Mouse (Mus musculus): Measurements from ENCODE around the gene C2cd5. TPM values are rescaled to one million over a fixed set of nuclear protein-coding genes. Genes with fewer than 3 reads are reported as not detected.

C2cd5 gene
- polyA plus RNA-seq, 1 experiment from 2014 or later: 29.0 TPM

DNA sequence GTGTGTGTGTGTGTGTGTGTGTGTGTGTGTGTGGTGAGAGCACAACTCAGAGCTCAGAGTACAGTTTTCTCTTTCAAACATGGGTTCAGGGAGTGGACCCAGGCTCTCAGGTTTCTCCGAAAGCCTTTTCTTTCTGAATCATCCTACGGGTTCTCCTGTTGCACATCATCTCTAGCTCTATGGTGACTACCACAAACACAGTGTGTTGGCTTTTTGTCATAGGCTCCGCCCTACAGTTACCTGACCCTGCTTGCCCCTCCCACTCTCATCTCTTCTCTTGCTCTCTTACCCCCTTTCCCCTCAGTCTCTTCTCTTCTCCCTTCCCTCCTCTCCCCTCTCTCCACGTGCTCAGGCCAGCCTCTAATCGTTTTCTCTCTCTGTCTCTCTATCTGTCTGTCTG lies 15.6 kb upstream of the C2cd5 start:
- DNase-seq (ENCODE audit: low spot score): peak; percentile 50

DNA sequence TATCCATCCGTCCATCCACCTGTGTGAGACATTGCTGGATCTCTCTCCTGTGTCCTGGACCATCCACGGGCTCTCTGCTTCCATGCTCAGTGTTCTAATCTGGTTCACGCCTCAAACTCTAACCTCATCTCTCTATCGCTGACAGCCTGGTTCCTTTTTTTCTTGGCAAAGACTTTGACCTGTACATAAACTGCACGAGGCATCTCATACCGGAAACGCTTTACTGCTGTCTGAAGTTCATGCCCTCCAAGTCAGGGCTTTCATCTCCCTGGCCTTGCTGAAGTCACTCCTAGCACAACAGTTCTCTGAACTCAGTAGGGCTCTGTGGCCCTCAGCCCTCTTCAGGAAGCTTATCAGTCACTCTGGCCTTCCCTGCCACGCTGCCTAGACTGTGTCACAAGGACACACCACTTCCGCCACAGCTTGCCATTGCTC lies 15.1 kb upstream of the C2cd5 start:
- peak; percentile 79 for DNase-seq (ENCODE audit: low spot score)

DNA sequence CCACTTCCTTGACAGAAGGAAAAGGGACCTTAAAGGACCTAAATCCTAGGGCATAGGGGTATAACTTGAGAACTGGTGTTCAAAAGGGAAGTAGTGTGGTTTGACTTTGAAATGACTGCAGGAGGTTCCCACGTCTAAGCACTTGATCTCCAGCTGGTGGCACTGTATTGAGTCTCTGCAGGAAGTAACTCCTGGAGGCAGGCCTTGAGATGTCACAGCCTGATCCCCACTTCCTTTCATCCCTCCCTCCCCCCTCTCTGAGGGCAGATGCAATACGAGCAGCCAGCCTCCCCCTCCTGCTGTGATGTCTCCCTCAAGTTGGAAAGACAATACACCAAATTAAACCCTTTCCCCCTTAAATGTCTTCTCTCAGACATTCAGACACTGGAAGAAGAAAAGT lies 14.6 kb upstream of the C2cd5 start:
- peak; percentile 91 for DNase-seq (ENCODE audit: low spot score)

DNA sequence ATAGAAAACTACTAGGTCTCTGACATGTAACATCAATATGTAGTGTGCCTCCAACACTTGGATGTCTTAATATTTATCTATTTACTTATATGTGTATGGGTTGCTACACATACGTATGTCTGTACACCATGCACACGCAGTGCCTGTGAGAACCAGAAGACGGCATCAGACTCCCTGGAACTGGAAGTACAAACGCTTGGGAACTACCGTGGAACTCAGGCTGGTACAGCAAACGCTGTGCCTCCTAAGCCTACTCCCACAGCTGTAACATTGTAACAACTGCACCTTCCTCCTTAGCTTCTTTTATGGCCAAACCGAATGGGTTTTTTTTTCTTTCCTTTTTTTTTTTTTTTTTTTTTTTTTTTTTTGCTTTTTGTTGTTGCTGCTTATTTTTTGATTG lies 10.4 kb upstream of the C2cd5 start:
- DNase-seq (ENCODE audit: low spot score): no peak

DNA sequence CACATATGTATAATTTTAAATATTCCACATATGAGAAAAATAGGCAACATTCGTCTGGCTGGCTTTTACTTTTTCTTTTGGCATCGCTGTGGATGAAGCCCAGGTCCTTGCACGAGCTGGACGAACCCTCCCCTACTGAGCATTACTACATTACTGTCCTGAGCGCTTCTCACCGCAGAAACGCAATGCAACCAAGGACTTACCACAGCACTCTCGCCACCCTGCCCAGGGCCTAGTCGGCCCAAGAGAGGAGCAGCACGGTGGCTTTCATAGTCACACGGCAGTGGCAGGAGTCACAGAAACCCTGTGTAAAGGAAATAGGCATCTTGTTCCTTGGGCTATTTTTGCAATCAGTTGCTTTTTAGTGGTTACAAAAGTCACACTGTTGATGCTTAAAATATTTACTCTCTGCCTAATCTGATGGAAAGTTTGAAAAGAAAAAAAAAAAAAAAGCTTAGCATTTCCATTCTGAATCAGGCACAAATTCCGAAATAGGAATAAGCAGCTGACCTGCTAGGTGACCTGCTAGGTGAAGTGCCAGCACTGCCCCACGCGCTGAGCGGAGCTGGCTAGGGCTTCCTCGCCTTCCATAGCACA lies 9.8 kb upstream of the C2cd5 start:
- no peak for DNase-seq (ENCODE audit: low spot score)

DNA sequence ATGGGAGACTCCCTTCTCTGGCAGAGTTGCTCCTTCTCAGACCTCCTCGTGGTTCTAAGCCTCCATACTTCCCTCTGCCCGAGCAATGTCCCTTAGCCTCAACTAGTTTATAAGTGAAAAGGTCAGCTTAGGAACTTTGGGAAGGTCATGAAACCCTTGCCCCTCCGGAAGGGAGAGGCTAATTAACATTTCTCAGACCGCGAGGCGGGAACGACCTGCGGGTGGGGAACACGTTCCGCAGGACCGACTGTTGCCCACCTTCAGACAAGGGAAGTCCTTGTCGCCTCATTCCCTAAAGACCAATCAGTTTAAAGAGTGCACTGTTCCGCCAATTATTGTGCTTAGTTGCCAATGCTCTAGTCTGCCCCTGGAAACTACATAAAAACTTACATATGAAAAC lies 8.1 kb upstream of the C2cd5 start:
- DNase-seq (ENCODE audit: low spot score): no peak

DNA sequence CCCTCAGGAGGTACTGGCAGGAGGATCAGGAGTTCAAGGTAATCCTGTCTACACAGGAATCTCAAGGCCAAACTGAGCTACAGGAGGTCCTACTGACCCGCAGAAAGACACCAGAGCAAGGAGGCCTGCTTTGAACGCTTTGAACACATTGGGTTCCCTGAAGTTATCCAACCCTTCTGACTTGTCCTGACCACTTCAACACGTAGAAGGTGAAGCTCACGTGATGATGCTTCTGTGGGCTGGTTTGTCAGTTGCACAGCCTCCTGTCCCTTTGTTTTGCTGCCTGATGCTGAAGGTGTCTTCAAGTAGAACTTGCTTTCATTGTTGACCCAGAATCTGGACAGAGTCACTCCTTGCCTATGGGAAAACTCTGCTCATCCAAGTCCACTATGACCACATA lies 7.7 kb upstream of the C2cd5 start:
- no peak for DNase-seq (ENCODE audit: low spot score)

DNA sequence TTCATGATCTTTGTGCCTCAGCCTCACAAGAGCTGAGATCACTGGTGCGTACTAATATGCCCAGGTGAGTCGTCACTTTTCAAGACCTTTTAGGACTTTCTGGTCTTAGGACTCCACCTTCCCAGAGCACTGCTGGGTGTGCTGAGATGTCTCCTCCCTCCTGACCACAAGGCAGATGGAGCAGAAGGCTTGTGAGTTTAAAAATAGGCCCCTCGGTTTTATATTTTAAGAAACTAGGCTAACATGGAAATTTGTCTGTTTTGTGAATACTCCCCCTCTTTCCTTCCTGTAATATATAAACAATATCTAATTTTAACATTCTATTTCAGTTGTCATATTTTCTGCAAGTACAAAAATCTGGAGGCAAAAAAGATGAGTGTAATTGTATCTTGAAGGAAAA lies 5.8 kb upstream of the C2cd5 start:
- DNase-seq (ENCODE audit: low spot score): no peak

DNA sequence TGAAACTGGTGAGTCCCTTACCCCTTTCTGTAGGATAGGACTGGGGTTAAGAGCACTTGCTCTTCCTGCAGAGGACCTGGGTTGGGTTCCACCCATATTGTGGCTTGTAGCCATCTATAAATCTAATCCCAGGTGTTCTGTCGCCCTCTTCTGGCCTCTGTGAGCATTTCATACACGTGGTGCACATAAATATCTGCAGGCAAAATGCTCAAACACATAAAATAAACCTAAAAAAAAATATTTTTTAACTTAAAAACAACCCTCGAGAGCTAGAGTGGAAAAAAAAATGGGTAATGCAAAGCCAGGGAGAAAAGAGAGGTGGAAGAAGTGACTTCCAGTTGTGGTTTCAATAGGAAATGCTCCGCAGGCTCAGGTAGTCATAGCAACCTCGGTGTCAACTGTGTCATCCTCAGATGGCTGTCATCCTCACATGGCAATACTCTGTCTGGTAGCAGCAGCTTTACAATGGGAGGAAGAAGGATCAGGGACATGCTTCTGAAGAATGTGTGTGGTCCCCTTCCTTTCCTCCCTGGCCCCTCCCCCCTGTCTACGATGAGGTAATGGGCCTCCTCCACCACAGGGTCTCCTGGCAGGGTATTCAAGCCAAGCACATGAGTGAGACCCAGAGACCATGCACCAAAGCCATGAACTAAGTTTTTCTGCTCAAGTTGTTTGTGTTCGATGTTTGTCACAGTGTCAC lies 4.2 kb upstream of the C2cd5 start:
- peak; percentile 32 for DNase-seq (ENCODE audit: low spot score)

DNA sequence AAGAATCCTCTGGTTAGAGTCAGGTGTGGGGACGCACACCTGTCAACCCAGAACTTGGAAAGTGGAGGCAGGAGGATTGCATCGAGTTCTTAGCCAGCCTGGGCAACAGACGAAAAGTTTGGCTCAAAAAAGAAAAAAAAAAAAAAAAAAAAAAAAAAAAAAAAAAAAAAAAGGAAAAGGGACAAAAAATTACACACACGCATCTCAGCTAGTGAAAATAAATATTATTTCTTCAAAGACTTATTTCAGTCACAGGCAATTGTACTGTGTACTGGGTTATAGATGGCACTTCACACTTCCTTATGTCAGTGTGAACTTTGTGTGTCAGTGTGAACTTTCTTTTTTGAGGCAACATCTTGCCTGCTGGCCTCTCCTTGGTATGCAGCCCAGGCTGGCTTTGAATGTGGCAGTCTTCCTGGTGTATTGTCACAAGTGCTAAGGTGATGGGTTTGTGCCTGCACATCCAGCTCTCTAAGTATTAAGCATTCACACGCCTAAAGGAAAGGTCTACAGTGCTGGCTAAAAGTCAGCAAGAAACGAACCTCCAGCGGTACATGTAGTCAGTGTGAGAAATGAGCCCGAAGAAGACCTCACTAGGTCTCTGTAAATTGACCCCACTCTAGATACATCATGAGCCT lies 656 bp upstream of the C2cd5 start:
- DNase-seq (ENCODE audit: low spot score): no peak

DNA sequence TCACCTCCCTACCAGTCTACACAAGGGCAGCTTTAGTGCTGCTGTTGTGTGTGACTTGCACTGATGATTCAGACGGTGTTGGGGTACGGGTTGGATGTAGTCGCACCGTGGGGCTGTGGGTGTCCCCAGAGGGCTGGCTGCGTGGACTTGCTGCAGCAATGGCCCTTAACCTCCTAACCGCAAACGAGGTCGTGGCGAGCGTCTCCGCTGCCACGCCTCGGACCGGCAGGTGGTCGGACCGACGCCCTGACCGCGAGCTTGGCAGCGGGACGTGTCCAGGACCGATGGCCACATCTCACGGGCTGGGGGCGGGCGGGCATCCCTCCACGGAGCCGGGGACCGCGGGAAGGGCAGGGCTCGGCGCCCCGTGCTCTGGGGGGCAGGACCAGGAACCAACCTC lies 660 bp downstream of the C2cd5 start:
- DNase-seq (ENCODE audit: low spot score): no peak

DNA sequence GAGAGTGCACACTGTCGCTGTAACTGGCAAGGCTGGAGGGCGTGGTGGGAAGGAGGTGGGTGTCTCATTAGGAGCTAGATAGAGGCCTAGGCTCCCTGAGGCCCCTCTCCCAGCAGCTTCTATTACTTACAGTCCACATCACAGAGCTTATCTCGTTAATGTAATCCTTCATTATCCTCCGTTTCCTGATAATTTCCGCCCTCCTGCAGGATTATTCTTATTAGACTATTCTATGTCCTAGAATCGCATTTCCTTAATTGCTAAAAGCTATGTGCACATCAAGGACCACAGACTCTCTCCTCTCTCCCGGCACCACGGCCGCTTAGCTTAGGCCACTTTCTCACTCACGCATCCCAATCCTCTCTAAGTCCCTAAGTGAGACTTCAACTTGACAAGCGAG lies 4.8 kb downstream of the C2cd5 start:
- no peak for DNase-seq (ENCODE audit: low spot score)

DNA sequence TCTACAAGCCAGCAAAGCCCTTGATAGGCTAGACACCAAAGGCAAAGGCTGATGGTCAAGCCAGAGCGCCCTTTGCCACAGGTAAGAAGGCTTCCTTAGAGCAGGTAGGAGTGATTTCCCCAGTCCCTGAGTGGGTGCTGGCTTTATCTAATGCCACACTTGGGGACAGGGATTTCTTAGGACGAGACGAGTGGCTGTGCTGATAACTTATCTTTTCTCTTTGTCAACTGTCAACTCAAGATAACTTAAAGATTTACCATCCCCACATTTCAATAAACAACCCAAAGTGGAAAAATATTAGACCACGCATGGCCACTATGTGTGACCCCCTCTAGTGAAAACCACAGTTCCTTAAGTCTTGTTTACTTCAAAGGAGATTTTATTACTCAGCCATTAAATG lies 7.1 kb downstream of the C2cd5 start:
- DNase-seq (ENCODE audit: low spot score): no peak

DNA sequence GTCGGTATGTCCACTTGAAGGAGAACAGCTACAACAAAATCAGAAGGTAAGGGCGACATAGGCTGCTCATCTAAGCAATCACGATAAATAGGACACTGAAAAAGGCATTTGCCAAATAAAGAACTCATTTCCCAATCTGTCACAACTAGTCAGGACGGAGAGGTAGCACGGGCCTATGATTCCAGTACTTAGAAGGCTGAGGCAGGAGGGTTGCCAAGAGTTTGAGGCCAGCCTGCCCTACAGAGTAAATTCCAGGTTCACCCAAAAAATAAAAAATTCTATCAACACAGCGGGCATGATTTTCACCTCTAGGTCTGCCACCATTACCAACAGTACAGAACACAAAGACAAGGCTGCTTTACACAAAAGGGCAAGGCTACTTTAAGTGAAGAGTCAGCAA lies 8.9 kb downstream of the C2cd5 start:
- DNase-seq (ENCODE audit: low spot score): no peak

DNA sequence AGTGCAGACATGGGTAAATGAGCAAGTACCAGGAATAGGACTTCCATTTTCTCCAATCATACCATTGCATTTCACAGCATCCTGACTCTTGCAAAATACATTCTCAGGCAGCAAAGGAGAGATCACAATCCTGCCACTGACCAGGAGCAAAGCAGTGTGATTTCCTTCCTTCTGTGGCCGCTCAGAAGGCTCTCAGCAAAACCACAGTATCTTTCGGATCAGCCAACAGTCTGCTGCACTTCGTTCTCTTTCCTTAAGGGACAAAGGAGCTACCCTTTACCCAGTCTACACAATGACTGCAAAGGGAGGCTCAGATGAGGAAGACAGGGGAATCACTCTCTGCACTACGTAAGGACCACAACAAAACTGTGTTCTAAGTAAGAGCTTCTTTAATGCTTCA lies 12.6 kb downstream of the C2cd5 start:
- no peak for DNase-seq (ENCODE audit: low spot score)

DNA sequence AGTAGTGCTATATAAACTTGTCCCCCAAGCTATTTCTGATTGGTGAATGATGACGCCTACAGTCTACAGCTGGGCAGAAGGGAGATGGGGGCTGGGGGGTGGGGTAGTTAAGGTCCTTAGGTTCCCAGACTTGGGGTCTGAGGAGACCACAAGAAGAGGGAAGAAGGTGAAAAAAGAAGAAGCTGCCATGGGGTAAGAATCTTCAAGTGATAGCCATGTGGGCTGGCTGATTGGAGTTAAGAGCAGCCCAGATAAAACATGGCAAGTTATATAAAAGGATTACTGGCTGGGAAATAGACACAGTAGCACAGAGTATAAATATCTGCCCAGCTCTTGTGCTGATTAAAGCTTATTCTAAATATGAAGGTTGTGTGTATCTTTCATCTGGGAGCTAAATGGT lies 14.0 kb downstream of the C2cd5 start:
- no peak for DNase-seq (ENCODE audit: low spot score)

DNA sequence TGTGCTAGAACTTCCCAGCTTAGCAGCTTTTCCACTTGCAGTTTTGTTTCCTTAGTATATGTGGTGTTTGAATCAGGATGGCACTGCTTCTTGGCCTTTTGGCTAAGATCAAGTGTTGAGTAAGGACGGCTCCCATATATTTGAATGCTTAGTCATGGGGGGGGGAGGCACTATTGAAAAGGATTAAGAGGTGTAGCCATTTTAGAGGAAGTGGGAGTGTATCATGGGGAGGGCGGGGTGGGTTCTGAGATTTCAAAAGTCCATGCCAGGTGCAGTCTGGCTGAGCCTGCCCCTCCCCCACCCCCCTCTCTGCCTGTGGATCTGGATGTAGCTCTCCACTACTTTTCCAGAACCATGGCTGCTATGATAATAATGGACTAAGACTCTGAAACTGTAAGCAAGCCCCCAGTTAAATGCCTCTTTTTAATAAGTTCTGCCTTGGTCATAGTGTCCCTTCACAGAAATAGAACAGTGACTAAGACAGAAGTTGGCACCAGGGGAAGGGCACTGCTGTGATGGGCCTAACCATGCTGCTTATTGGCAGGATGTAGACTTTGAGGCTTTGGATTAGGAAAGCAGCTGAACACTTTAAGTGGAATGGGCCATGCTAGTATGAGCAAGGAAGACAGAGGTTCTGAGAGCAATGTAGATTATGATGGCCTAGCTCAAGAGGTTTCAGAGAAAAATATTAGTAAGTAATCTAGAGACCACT lies 15.5 kb downstream of the C2cd5 start:
- DNase-seq (ENCODE audit: low spot score): peak; percentile 31

DNA sequence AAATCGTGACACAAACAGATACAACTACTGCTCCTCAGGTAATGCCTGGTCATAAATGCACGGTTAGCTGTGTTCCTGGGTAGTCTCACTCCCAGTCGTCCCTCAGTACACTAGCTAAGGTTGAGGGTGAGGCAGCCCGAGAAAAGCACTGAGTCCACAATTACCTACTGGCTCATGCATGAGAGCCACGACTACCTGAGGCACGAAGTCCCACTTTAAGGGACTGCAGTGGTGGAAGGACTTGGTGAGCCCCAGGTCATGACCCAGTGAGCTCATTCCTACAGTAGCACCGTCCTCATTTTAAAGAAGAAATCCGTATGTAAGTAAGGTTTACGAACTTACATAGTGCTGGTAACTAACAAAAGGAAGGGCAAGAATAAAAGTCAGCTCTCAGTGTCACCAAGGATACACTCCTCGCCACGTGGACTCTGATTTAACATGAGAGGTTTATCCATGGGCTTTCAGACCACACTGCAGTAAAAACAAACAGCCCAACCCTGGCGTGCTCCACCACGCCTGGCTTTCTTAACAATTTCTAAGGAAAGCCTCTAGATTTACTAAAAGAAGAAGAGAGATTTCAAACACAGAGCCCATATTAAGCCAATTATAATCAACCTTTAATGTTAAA lies 18.3 kb downstream of the C2cd5 start:
- DNase-seq (ENCODE audit: low spot score): no peak

DNA sequence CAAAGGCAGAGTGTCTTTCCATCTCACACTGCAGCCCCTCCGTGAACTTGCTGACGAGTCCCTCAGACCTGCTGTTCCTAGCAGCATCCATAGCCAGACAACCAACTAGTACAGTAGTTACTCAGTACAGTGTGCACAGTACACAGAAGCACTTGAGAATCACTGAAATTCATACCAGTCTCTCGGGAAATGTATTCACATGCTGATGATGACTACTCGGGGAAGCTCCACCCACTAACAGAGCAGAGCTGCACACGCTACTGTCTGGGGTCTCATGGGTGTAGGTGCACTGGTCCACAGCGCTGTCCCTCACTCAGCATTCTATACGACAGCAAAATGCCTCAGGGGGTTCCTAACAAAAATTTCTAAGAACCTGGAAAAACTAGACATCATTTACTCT lies 19.2 kb downstream of the C2cd5 start:
- no peak for DNase-seq (ENCODE audit: low spot score)

DNA sequence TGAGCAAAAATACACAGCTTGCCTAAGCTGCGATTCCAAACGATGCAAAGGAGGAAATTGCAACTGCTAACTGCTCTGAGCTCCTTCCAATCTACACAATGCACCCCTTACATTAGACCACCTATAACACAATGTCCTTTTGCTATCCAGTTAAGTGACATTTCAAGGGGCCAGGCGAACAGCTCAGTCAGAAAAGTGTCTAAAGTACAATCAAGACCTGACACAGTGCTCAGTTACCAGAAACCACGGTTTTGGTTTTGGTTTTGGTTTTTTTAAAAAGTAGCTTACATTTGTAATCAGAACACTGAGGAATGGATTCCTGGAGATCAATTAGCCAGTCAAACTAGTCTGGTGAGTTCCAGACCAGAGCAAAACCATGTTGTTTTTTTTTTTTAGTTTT lies 20.8 kb downstream of the C2cd5 start:
- no peak for DNase-seq (ENCODE audit: low spot score)

DNA sequence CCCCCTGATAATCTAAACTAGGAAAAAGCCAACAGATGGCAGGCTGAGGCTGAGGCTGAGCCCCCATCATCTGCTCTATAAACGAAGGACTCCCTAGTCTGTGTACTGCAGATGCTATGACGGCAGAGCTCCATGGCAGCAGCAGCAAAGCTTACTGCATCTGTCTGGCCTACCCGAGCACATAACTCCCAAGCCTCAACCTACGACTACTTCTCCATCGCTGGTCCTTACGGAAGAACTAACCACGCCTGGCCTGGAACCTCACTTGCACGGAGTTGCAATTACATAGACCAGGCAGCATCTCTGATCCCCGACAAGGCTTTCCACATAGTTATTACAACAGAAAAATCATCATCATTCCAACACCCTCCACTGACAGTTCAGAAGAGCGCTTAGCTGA lies 23.5 kb downstream of the C2cd5 start:
- no peak for DNase-seq (ENCODE audit: low spot score)

DNA sequence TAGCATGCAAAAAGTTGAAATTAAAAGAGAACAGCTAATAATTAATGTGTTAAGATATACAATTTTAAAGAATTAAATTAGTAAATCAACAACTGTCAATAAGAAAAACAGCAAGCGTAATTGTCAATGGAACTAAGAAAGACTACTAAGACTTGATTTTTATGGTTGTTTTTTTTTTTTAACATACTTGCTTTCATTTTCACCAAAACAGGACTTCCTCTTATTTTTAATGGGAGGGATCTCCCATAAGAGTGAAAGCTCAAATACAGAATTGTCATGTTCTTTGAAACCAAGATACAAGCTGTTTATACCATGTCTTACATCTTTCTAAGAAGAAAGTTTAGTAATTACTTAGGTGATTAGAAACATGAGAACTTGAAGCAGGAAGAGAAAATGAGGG lies 26.0 kb downstream of the C2cd5 start:
- DNase-seq (ENCODE audit: low spot score): no peak

Measured in thymus, postnatal 0 days (tissue).